Mouse (Mus musculus): ENCODE data around the gene Cyb561d1.

Gene Cyb561d1

DNA sequence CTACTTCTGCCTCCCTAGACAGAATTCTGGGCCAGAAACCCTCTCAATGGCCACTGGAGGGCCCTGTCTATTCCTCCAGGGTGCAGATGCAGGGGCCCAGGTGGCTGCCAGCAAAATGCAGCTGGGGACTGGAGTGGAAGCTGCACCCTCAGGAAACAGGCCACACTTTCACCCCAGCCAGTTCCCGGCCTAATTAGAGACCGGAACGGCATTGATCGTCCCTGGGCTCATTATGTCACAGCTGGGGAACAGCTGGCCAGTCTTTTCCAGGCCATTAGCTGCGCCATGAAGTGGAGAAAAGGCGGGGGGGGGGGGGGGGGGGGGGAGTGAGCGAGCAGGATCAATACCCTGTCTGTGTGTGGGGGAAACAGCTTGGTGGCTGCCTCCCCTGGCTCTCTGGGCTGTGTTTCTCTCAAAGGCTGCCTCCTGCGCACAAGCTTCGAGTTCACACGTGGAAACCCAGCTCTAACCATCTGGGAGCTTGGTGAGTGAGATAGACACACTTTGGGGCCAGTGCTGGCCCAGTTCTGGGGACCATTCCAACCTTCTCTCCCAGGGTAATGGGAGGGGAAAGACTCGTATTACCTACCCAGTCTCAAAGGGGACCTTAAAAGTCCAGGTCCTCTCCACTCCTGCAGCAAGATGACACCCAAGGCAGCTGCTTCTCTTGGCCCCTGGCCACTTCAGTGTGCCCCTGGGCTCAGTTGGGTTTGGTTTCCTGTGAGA, 34.4 kb downstream of the Cyb561d1 start:
- peak; percentile 84 for DNase-seq

DNA sequence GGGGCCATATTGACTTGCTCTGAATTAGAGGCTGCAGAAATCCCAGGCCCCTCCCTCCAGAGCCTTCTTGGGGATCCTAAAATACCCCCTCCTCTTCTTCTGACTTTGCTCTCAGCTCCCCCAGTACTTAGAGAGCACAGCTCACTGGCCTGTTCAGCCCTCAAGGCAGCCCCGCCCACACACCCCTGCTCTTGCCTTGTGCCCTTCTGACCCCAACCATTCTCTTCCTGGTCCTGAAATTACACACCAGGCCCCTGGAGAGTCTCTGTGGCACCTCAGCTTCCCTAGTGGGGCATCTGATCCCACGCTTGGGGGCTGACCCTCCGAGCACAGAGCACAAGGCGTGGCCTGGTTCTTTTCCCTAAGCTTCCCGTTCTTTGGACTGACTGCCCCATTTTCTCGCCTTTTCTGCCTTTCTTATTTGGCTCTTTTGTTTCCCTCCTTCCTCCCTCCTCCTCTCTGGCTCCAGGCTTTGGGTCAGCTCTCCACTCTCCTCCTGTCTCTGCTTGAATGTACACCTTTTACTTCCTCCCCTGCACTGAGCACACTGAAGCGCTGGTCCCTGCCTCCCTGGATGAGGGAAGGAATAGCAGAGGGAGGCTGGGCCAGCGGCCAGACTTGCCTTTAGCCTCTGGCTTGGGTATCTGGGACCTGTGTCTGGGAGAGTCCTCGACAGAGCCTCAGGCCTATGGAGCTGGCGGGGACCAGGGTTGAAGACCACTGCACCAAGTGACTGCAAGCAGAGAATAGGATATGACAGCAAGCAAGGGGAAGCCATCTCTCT, 35.3 kb downstream of the Cyb561d1 start:
- peak; percentile 38 for DNase-seq

DNA sequence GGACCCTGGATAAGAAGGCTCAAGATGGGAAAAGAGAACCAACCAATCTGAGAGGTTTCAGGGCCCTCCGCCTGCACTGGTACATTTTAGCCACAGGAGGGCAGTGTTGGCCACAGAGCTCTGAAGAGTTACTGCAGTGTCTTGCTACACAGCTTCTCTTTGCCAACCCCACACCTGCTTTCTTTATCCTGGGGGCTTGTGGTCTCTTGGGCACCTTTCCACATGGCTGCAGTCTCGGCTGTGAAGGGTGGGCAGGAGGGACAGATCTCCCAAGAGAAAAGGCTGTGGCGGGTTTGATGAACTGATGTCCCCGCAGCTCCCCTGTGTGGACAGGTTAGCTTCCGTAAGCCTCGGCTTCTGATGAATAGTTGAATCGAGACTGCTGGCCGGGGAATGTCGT, 36.2 kb downstream of the Cyb561d1 start:
- peak; percentile 87 for DNase-seq

DNA sequence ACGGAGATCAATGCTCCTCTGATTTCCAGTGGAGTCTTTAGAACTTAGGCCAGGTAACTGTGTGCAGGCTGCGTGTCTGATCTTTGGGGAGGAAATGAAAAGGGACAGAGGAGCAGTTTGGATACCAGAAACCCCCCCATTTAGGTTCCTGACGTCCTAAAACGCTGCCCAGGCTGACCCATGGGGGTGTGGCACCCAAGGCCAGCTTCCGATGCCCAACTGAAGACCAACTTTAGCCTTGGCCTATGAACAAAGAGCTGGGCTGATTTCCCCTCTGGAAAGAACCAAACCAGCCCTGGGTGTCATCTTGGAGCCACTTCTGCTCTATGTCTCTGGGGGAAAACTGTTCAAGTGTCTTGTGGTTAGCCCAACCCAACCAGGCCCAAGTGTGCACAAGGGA, 36.9 kb downstream of the Cyb561d1 start:
- DNase-seq = no peak

DNA sequence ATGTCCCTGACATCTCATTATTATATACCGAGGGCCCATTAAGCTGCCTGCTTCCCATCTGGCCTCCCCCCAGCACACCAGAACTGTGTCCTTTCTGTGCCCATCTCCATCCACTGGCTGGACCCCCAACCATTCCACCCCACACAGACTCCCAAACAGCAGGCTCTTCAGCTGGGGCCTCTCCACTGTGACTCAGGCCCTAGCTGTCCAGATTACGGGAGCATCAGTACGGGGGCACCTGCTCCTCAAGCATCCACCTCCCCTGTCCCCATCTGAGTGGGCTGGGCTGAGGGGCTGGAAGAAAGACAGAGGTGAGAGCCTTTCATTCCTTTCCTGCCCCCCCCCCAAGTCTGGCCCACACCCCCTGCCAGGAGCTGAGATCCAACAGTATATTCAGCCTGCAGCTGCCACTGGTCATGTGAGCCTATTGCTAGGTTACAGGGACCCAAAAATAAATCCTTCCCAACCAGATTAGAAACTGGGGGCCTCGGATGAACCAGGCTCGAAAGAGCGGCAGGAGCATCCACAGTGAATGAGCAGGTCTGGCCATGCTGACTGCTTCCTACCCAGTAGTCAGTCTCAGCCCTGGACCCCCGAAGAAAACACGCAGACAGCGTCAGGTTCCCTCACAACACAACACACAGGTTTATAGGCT, 42.5 kb downstream of the Cyb561d1 start:
- DNase-seq = no peak

DNA sequence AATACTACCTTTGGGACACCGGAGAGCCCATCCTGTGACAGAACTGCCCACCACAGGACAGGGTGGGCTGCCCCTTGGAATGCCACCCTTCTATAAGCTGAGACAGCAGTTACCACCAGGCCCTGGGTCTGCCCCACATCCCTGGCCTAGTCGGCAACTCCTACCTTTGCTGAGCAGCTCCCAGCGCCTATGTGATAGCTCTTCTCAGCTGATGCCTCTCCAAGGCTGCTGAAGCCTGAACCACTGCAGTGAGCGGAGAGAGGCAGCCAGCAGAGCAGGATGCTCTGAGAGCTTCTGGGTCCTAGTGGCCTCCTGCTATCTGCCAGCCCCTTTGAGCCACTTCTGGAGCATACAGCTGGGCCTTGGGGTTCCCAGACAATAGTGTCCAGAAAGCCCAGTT, 46.4 kb downstream of the Cyb561d1 start, which contains the start of gene Gpr61:
Gpr61 (minus strand) TSS at position 227 of the 400 bp plus-strand sequence.
- DNase-seq = no peak

DNA sequence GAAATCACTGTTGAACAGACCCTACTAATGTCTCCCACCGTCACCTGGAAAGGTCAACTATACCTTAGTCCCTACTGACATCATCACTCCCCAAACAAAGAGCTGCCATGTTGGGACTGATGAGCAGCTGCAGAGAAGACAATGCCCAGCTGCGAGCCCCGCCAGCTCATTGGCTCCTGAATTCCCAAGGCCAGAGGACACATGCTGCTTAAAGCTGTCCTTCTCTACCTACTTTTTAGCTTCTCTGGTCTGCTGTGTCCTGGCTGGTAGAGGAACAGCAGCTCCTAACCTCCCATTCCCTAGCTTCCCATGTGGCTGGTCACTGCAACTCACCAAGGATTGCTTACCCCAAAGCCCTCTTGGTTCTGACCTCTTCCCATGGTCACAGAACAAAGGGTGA, 48.7 kb downstream of the Cyb561d1 start:
- no peak for DNase-seq

DNA sequence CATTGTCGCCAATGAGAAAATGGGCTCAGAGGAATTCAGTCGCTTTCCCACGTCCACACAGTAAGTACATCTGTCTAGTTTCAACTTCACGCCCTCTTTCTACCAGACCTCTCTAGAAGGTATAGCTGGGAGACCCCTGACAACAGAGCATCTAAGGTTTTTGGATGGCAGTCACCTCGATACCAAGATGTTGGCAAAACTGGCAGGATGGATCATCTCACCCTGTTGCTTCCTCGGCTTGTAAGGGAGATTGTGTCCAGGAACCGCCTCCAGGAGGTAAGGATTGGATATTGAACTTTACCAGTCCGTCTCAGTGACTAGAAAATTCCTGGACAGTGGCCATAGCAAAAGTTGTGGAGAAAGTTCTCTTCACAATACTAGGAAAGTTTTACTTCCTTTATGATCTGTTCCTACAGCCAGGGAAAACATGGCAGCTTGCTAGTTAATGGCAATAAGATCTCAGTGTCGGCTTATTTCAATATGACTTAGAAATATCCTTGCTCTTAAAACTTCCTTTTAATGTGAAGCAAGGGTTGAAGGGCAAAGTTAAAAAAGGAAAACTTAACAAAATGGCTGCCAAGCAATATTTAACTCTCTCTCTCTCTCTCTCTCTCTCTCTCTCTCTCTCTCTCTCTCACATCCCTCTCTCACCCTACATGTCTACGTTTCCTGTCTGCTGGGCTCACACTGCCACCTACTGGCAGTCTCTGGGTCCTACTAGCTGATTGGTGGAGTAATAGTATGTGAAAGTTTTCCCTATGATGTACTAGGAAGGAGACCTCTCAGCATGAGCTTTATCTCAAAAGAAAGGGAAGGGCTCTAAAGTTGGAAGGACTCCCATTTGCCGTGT, 53.4 kb downstream of the Cyb561d1 start:
- DNase-seq = peak; percentile 95

DNA sequence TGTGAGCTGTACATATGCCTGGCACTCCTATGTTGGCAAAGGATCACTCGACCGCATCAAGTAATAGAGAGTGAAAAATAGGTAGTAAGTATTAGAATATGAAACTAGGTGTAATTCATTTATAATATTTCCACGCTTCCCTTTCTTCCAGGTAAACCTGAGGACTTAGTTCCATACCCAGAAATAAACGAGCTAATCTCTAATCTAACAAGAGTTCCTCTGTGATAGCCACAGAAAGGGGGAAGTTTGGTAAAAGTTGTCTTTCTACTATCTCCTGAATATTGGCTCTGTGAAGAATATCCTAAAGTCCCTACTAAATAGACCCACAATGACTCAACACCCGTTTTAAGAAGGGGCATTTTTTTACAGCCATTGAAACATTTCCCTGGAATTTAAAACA, 54.3 kb downstream of the Cyb561d1 start:
- DNase-seq = no peak
